Comparison of ENCODE assay signal across 8 mouse cellular contexts in genomic region chr2:164496847-164497690, GRCm38 (mm10). TPM values are rescaled to one million over a fixed set of nuclear protein-coding genes. Genes with fewer than 3 reads are reported as not detected.
A peak's percentile ranks its signal among the peaks of the same experiment; 100 is the strongest.
DNase-seq lines count a peak whose midpoint lies in the region; ATAC-seq and TF ChIP-seq lines count a peak whose summit lies in the region.

Gene Pigt, plus strand, starts transcription at chr2:164497520.

- H3K4me3 ChIP-seq in CH12.LX (replicated peaks in 1 of 3; ENCODE audit: low read depth in 2 of 3, low read length in 2 of 3, poor library complexity in 1 of 3) = peak within 1 kb of the TSS; percentile 79 to 94 (median 93)
- peak within 1 kb of the TSS; percentile 88 for H3K4me3 ChIP-seq in forebrain, embryonic 11.5 days (ENCODE audit: low read depth, low read length)
- peak within 1 kb of the TSS; percentile 79 for H3K4me3 ChIP-seq in heart, embryonic 15.5 days
- H3K4me3 ChIP-seq in liver, embryonic 14.5 days (ENCODE audit: insufficient read depth in 1 of 2, low read depth in 2 of 2, low read length in 2 of 2) = peak within 1 kb of the TSS; percentile 81 to 82
- H3K4me3 ChIP-seq in stomach, embryonic 15.5 days (replicated peaks) = peak within 1 kb of the TSS; percentile 85

- dilution Hi-C loops in CH12.LX (cut with MboI; ENCODE audit: extremely low pct_ligation_motif_present, extremely low pct_unique_long_range_greater_than_20kb, low sequenced_read_pairs) = no loop called here

- ATAC-seq in forebrain, embryonic 11.5 days (replicated peaks; ENCODE audit: low FRiP score) = peak; percentile 95
- ATAC-seq in heart, embryonic 15.5 days (replicated peaks; ENCODE audit: insufficient number of reproducible peaks, insufficient read depth, low FRiP score, low read depth) = peak; percentile 84
- peak; percentile 90 for ATAC-seq in liver, embryonic 14.5 days (ENCODE audit: insufficient read depth)
- ATAC-seq in stomach, embryonic 15.5 days (ENCODE audit: insufficient read depth, low FRiP score, low read depth) = peak; percentile 92

- WGBS in forebrain, embryonic 11.5 days = 4% methylated on average over 43 of the region's 43 CpGs
- 4% methylated on average over 43 of the region's 43 CpGs for whole genome bisulfite sequencing in heart, embryonic 15.5 days
- 4% methylated on average over 43 of the region's 43 CpGs for WGBS in liver, embryonic 14.5 days (ENCODE audit: insufficient replicate concordance)
- 4% methylated on average over 43 of the region's 43 CpGs for WGBS in stomach, embryonic 15.5 days

- peaks cover 28 to 33% of the 10 kb centered on the region in 2 experiments for H3K36me3 ChIP-seq in CH12.LX (replicated peaks in 1 of 2; ENCODE audit: control insufficient read depth in 1 of 2, insufficient read depth in 1 of 2, low read length in 1 of 2)
- H3K36me3 ChIP-seq in forebrain, embryonic 11.5 days (ENCODE audit: control insufficient read depth, insufficient read depth, low read length) = peaks cover 3% of the 10 kb centered on the region
- H3K36me3 ChIP-seq in heart, embryonic 15.5 days = peaks cover 24% of the 10 kb centered on the region
- H3K36me3 ChIP-seq in liver, embryonic 14.5 days (replicated peaks; ENCODE audit: control insufficient read depth, insufficient read depth, low read depth) = no peaks in the 10 kb centered on the region; the same call in 1 of the 2 replicates
- peaks cover 10% of the 10 kb centered on the region; the same call in 1 of the 2 replicates for H3K36me3 ChIP-seq in stomach, embryonic 15.5 days

- no peaks in the 10 kb centered on the region for H3K9me3 ChIP-seq in CH12.LX (replicated peaks; ENCODE audit: low read length)
- H3K9me3 ChIP-seq in forebrain, embryonic 11.5 days (ENCODE audit: control insufficient read depth, low read length) = no peaks in the 10 kb centered on the region
- H3K9me3 ChIP-seq in heart, embryonic 15.5 days (replicated peaks) = no peaks in the 10 kb centered on the region
- no peaks in the 10 kb centered on the region for H3K9me3 ChIP-seq in liver, embryonic 14.5 days (ENCODE audit: control insufficient read depth, low read length)
- no peaks in the 10 kb centered on the region for H3K9me3 ChIP-seq in stomach, embryonic 15.5 days

- peak; percentile 88 for DNase-seq in CH12.LX (ENCODE audit: extremely low read depth)
- peak; percentile 72 for DNase-seq in c-Kit-positive CD71-negative TER-119-negative erythroid progenitor cells, embryonic 14.5 days (ENCODE audit: low read depth)
- peak; percentile 88 for DNase-seq in forebrain, embryonic 11.5 days (ENCODE audit: low spot score)
- DNase-seq in kidney, postnatal 25 days = peak; percentile 88 to 95
- peak; percentile 68 to 73 (median 71) for DNase-seq in liver, embryonic 14.5 days (ENCODE audit: low read depth in 3 of 3, low spot score in 3 of 3)
- peak; percentile 88 for DNase-seq in neural tube, embryonic 10.5 days (ENCODE audit: extremely low spot score, low spot score)

- peak within 1 kb of the TSS; percentile 99 for H3K4me2 ChIP-seq in CH12.LX (ENCODE audit: insufficient read depth, low read depth, poor library complexity, severe bottlenecking)
- H3K4me2 ChIP-seq in forebrain, embryonic 11.5 days (ENCODE audit: low read depth, low read length, severe bottlenecking) = peak within 1 kb of the TSS; percentile 91
- peak within 1 kb of the TSS; percentile 86 for H3K4me2 ChIP-seq in heart, embryonic 15.5 days
- H3K4me2 ChIP-seq in liver, embryonic 14.5 days (ENCODE audit: low read depth) = peak within 1 kb of the TSS; percentile 98
- peak within 1 kb of the TSS; percentile 93 for H3K4me2 ChIP-seq in stomach, embryonic 15.5 days

- in situ Hi-C loops in CH12.LX (cut with MboI; ENCODE audit: low pct_ligation_motif_present, low pct_unique_long_range_greater_than_20kb, low sequenced_read_pairs) = no loop called here

- peaks cover 8 to 39% of the 10 kb centered on the region in 2 experiments for H3K4me1 ChIP-seq in CH12.LX (ENCODE audit: control insufficient read depth in 1 of 2, insufficient read depth in 2 of 2)
- no peaks in the 10 kb centered on the region; the same call in 1 of the 2 replicates for H3K4me1 ChIP-seq in forebrain, embryonic 11.5 days (replicated peaks; ENCODE audit: control insufficient read depth, insufficient read depth, low read length)
- H3K4me1 ChIP-seq in heart, embryonic 15.5 days (replicated peaks) = peaks cover 11% of the 10 kb centered on the region
- peaks cover 7 to 10% of the 10 kb centered on the region in 2 experiments for H3K4me1 ChIP-seq in liver, embryonic 14.5 days (replicated peaks; ENCODE audit: control insufficient read depth in 2 of 2, insufficient read depth in 2 of 2, low read length in 1 of 2)
- peaks cover 8% of the 10 kb centered on the region; the same call in 1 of the 2 replicates for H3K4me1 ChIP-seq in stomach, embryonic 15.5 days

- TF ChIP-seq RAD21 in CH12.LX (IDR thresholded peaks at IDR 0.05; ENCODE audit: low read depth, low read length) = no peak

- H3K27ac ChIP-seq in CH12.LX (ENCODE audit: insufficient read depth, low read depth) = peak within 1 kb of the TSS; percentile 58; the same call in 1 of the 2 replicates
- no peak within 1 kb of the TSS for H3K27ac ChIP-seq in forebrain, embryonic 11.5 days (ENCODE audit: low read depth, low read length)
- H3K27ac ChIP-seq in heart, embryonic 15.5 days = peak within 1 kb of the TSS; percentile 68
- H3K27ac ChIP-seq in liver, embryonic 14.5 days = no peak within 1 kb of the TSS
- H3K27ac ChIP-seq in stomach, embryonic 15.5 days = peak within 1 kb of the TSS; percentile 64

- peaks cover 4% of the 10 kb centered on the region for H3K79me2 ChIP-seq in CH12.LX (replicated peaks; ENCODE audit: control insufficient read depth, extremely low read depth, insufficient read depth, poor library complexity, severe bottlenecking)

- TF ChIP-seq EP300 in CH12.LX (IDR thresholded peaks at IDR 0.05; ENCODE audit: low read length) = no peak
- TF ChIP-seq EP300 in liver, embryonic 14.5 days (IDR thresholded peaks at IDR 0.05; ENCODE audit: low read depth) = no peak

- H3K27me3 ChIP-seq in CH12.LX (replicated peaks) = no peaks in the 10 kb centered on the region
- no peaks in the 10 kb centered on the region for H3K27me3 ChIP-seq in forebrain, embryonic 11.5 days (ENCODE audit: control insufficient read depth, insufficient read depth, low read length)
- H3K27me3 ChIP-seq in heart, embryonic 15.5 days = no peaks in the 10 kb centered on the region
- H3K27me3 ChIP-seq in liver, embryonic 14.5 days (ENCODE audit: control insufficient read depth, insufficient read depth, low read length) = no peaks in the 10 kb centered on the region
- no peaks in the 10 kb centered on the region for H3K27me3 ChIP-seq in stomach, embryonic 15.5 days (replicated peaks)

- no peak for TF ChIP-seq CTCF in CH12.LX (conservative IDR thresholded peaks at IDR 0.05 in 1 of 2, IDR thresholded peaks at IDR 0.05 in 1 of 2; ENCODE audit: low read depth in 2 of 2, low read length in 2 of 2)
- no peak for TF ChIP-seq CTCF in liver, embryonic 14.5 days (IDR thresholded peaks at IDR 0.05; ENCODE audit: low read depth)

- H3K9ac ChIP-seq in CH12.LX (ENCODE audit: insufficient read depth, low read depth) = peak within 1 kb of the TSS; percentile 81
- H3K9ac ChIP-seq in forebrain, embryonic 11.5 days (ENCODE audit: low read length) = peak within 1 kb of the TSS; percentile 67
- H3K9ac ChIP-seq in heart, embryonic 15.5 days = peak within 1 kb of the TSS; percentile 68
- peak within 1 kb of the TSS; percentile 67 for H3K9ac ChIP-seq in liver, embryonic 14.5 days (replicated peaks)
- peak within 1 kb of the TSS; percentile 39; the same call in 1 of the 2 replicates for H3K9ac ChIP-seq in stomach, embryonic 15.5 days

- TF ChIP-seq POLR2A in CH12.LX (IDR thresholded peaks at IDR 0.05; ENCODE audit: low read depth, low read length) = peak; percentile 97

TF ChIP-seq in CH12.LX, 34 proteins besides CTCF, POLR2A, EP300 and RAD21 (continues in another document):
- TF ChIP-seq CHD1 (IDR thresholded peaks at IDR 0.05; ENCODE audit: low read depth, low read length) (no peak), JUND (conservative IDR thresholded peaks at IDR 0.05; ENCODE audit: low read depth, low read length) (no peak), NELFE (IDR thresholded peaks at IDR 0.05; ENCODE audit: low read depth, low read length) (peak; percentile 96), E2F4 (IDR thresholded peaks at IDR 0.05; ENCODE audit: insufficient replicate concordance, low read depth, low read length) (no peak), UBTF (IDR thresholded peaks at IDR 0.05; ENCODE audit: low read depth, low read length) (no peak), NRF1 (IDR thresholded peaks at IDR 0.05; ENCODE audit: low read depth, low read length) (peak; percentile 54), IRF4 (IDR thresholded peaks at IDR 0.05; ENCODE audit: low read depth, low read length) (peak; percentile 52; the same call in 1 of the 2 replicates), HCFC1 (IDR thresholded peaks at IDR 0.05; ENCODE audit: low read depth, low read length) (peak; percentile 87), SMC3 (IDR thresholded peaks at IDR 0.05; ENCODE audit: low read depth, low read length) (no peak), JUN (IDR thresholded peaks at IDR 0.05; ENCODE audit: insufficient read depth, low read depth, low read length) (no peak), USF1 (IDR thresholded peaks at IDR 0.05; ENCODE audit: low read depth, low read length) (no peak), SIN3A (IDR thresholded peaks at IDR 0.05; ENCODE audit: low read length) (peak; percentile 79; the same call in 1 of the 2 replicates), ZNF384 (IDR thresholded peaks at IDR 0.05; ENCODE audit: low read depth, low read length) (no peak), ELF1 (IDR thresholded peaks at IDR 0.05; ENCODE audit: low read depth, low read length) (peak; percentile 98), GABPA (IDR thresholded peaks at IDR 0.05; ENCODE audit: insufficient replicate concordance, low read depth, low read length) (peak; percentile 9; the same call in 1 of the 2 replicates), ZC3H11A (IDR thresholded peaks at IDR 0.05; ENCODE audit: low read depth, low read length) (no peak), RCOR1 (conservative IDR thresholded peaks at IDR 0.05; ENCODE audit: low read depth, low read length) (no peak), MXI1 (IDR thresholded peaks at IDR 0.05; ENCODE audit: low read depth, low read length) (peak; percentile 84; the same call in 1 of the 2 replicates), USF2 (conservative IDR thresholded peaks at IDR 0.05; ENCODE audit: low read depth, low read length) (no peak)

RNA-seq across cellular contexts. Expression of gene Pigt, which starts in this region (rescaled TPM):
- total RNA-seq in CH12.LX (2012; rRNA removed) (36.8 and 39.2 TPM in 2 replicates), CH12.LX (2014; rRNA removed) (12.4 and 14.0 TPM in 2 replicates)
- 66.2 and 91.8 TPM in 2 replicates for polyA plus RNA-seq in CH12.LX (2012; ENCODE audit: insufficient read length, low read depth)
- 51.3 and 60.3 TPM in 2 replicates for polyA plus RNA-seq in forebrain, embryonic 11.5 days (2014; fragmentation: Nextera tagmentation; extraction: Ambion mirVana)
- 42.1 and 54.1 TPM in 2 replicates for polyA plus RNA-seq in heart, embryonic 15.5 days (2015; fragmentation: Nextera tagmentation; extraction: Ambion mirVana)
- 21.7 and 26.5 TPM in 2 replicates for polyA plus RNA-seq in liver, embryonic 14.5 days (2012; rRNA removed)
- polyA plus RNA-seq in liver, embryonic 14.5 days (2014; fragmentation: Nextera tagmentation; extraction: Ambion mirVana) = 25.6 and 28.5 TPM in 2 replicates
- 67.0 and 67.5 TPM in 2 replicates for polyA plus RNA-seq in stomach, embryonic 15.5 days (2015; fragmentation: Nextera tagmentation; extraction: Ambion mirVana)

Comparison
In these comparisons a context has a peak if more than half of its experiments do, and no peak if none do; other contexts are left out.
1. H3K27ac ChIP-seq: peak in CH12.LX (single experiment), heart, embryonic 15.5 days (single experiment) and stomach, embryonic 15.5 days (single experiment); none in forebrain, embryonic 11.5 days (single experiment) and liver, embryonic 14.5 days (single experiment).
2. Peak in every context shown above with its lines, with median percentiles within 50 percentile points of each other: DNase-seq, H3K4me2 ChIP-seq, H3K4me3 ChIP-seq, H3K9ac ChIP-seq and ATAC-seq.